Mouse (Mus musculus) lung, postnatal 0 days (tissue): ENCODE data around the gene Krtap5-4.
"Not testable (repeated sequence)": the region's sequence is repeated elsewhere in the genome, so short reads cannot be mapped to it uniquely, and the experiment has no call there.

Experiments
- CTCF ChIP-seq: IDR thresholded peaks from 2 replicates; pipeline ENCODE4 v1.5.1; 2016; ENCODE audit warnings: antibody characterized with exemption, mild to moderate bottlenecking
- EP300 ChIP-seq: IDR thresholded peaks from 2 replicates; pipeline ENCODE4 v1.6.1; 2016; ENCODE audit warnings: antibody characterized with exemption, mild to moderate bottlenecking, control low read depth

GRCm38 (mm10) chr7:142278183-142278582 lies 25.2 kb upstream of the Krtap5-4 start:
- peak; percentile 75 for TF ChIP-seq CTCF
- TF ChIP-seq EP300, result not testable (repeated sequence)
